Mouse (Mus musculus) olfactory bulb, adult 2 months (tissue): ENCODE data around the gene Ms4a15.

Experiments
- CTCF ChIP-seq: fragments of 200-500 bp; IDR thresholded peaks from 2 replicates; pipeline ENCODE4 v1.5.1; 2012; ENCODE audit warnings: low read depth, mild to moderate bottlenecking, low read length, moderate library complexity; ENCODE audit not compliant: insufficient read depth
- POLR2A ChIP-seq: fragments of 200-500 bp; IDR thresholded peaks from 2 replicates; pipeline ENCODE4 v1.6.1; 2012; ENCODE audit warnings: mild to moderate bottlenecking, low read depth, low read length, moderate library complexity; ENCODE audit not compliant: insufficient read depth

GRCm38 (mm10) chr19:10947219-10947618, 45.8 kb downstream of the Ms4a15 start:
- TF ChIP-seq POLR2A, result no peak
- no peak for TF ChIP-seq CTCF
